Comparison of ENCODE assay signal across 22 mouse cellular contexts in genomic region chr11:57162931-57163330, GRCm38 (mm10).
"Had no signal": no experiment of that assay in that cellular context is flagged by ENCODE, and none has a peak within 500 bp of the region (broad histone marks: within the 10 kb centered on the region; RNA-seq: fewer than 3 reads in every experiment).

No protein-coding gene starts in this region.

- H3K4me3 ChIP-seq: heart, adult 2 months; heart, embryonic 13.5 days; heart, embryonic 15.5 days; hindbrain, embryonic 13.5 days; hindbrain, embryonic 15.5 days; kidney, embryonic 15.5 days; limb, embryonic 13.5 days; limb, embryonic 15.5 days; liver, embryonic 12.5 days had no signal

- DNase-seq: gastrocnemius, postnatal 14 days; gastrocnemius, postnatal 36 days; heart, postnatal 36 days; kidney, adult 11 months; kidney, adult 2 months; kidney, adult 9 months; kidney, postnatal 14 days; kidney, postnatal 36 days; layer of hippocampus, adult 9-11 months; layer of hippocampus, postnatal 36 days had no signal

- H3K27ac ChIP-seq: heart, adult 2 months; heart, embryonic 13.5 days; heart, embryonic 15.5 days; hindbrain, embryonic 13.5 days; hindbrain, embryonic 15.5 days; hindbrain, postnatal 0 days; kidney, embryonic 15.5 days; kidney, postnatal 0 days; limb, embryonic 13.5 days; limb, embryonic 15.5 days; liver, embryonic 12.5 days; liver, embryonic 14.5 days had no signal
